Mouse (Mus musculus): ENCODE results near the gene Elf1. TPM values are rescaled to one million over a fixed set of nuclear protein-coding genes. Genes with fewer than 3 reads are reported as not detected.
A peak's percentile ranks its signal among the peaks of the same experiment; 100 is the strongest.

Gene Elf1
- total and polyA plus RNA-seq, 3 experiments, result 21.5 to 43.1 (median 24.2) TPM

DNA sequence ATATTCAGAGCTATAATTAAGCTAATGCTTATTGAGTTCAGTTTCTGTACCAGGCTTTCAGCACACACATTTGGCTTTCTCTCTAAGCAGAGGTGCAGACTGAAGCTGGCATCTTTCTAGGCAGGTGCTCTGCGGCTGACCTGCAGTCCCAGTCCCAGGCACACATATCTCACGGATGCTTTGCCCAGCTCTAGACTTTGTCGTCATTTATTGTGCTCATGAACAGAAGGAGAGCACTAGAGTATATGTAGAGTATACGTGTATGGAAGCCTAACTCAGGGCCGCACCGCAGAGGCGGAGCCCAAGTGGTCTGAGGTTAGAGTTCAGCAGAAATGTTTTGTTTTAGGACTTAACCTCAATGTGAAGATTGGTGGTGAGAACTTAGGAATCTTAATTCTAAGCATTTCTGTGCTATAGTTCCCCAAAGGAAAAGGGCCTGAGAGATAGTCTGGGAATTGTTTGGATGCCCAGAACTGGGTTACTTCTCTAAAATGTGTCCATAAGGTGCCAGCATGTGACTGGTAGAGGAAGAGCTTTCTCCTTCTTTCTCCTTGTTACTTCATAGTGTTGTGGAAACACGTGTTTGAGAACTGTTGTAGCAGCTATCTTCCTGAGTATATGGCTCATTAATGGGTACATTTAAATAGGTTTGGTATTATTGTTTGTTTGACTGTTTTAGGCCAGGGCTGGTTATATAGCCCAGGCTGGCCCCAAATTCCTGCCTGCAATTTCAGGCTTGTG is 51.2 kb downstream of the Elf1 start:
- Histone ChIP-seq H3K4me1 (ENCODE audit: control insufficient read depth in 1 of 2, insufficient read depth in 2 of 2, low read length in 2 of 2) (peaks cover 35 to 46% of the 10 kb centered on the region in 2 experiments), H3K79me2 (ENCODE audit: control insufficient read depth, insufficient read depth, low read length, poor library complexity) (peaks cover 61% of the 10 kb centered on the region), H3K27ac (ENCODE audit: control insufficient read depth, low read depth, low read length) (peak overlapping the region; percentile 29), H3K4me3 (ENCODE audit: control insufficient read depth in 1 of 2, insufficient read depth in 1 of 2, low read depth in 2 of 2, low read length in 2 of 2) (no peak overlapping the region), H3K9me3 (replicated peaks; ENCODE audit: insufficient read depth, low read length) (no peaks in the 10 kb centered on the region), H3K36me3 (ENCODE audit: control insufficient read depth in 1 of 2, insufficient read depth in 2 of 2, low read length in 2 of 2) (peaks cover 7 to 77% of the 10 kb centered on the region in 2 experiments), H3K9ac (ENCODE audit: control insufficient read depth, low read depth, low read length, poor library complexity, severe bottlenecking) (no peak overlapping the region), H3K27me3 (ENCODE audit: control insufficient read depth in 1 of 2, insufficient read depth in 2 of 2, low read length in 2 of 2) (no peaks in the 10 kb centered on the region)
- DNase-seq (ENCODE audit: low read depth, low spot score), result no peak
- peak; percentile 38; the same call in 1 of the 2 replicates for TF ChIP-seq USF1 (IDR thresholded peaks at IDR 0.05; ENCODE audit: low read depth, low read length)
- no peak for TF ChIP-seq JUND (IDR thresholded peaks at IDR 0.05; ENCODE audit: low read depth, low read length)
- 0 out of 2 replicates have a peak, but pooled peaks have one; percentile 24 for TF ChIP-seq MXI1 (IDR thresholded peaks at IDR 0.05; ENCODE audit: low read depth, low read length)

DNA sequence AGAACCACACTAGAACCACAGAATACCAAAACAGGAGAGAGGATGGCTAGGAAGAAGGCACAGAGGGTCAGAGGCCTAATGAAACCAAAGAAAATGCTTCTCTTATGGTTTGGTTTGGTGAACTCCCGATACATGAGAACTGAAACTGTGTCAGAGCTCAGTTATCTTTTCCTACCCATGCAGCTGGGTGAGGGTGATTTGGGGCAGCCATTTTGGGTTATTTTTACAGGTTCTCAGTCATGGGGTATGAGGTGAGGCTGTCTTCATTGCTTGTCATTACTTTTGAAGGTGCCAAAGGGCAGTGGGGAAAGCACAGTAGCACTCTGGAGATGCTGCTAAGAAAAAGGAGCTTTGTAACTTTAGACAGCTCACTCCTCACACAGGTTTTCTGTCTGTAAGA is 52.4 kb downstream of the Elf1 start:
- H3K9ac ChIP-seq (ENCODE audit: control insufficient read depth, low read depth, low read length, poor library complexity, severe bottlenecking), result peak overlapping the region; percentile 6; the same call in 1 of the 2 replicates
- peak overlapping the region; percentile 51 for H3K27ac ChIP-seq (ENCODE audit: control insufficient read depth, low read depth, low read length)
- DNase-seq (ENCODE audit: low read depth, low spot score), result peak; percentile 59
- H3K27me3 ChIP-seq (ENCODE audit: control insufficient read depth in 1 of 2, insufficient read depth in 2 of 2, low read length in 2 of 2), result no peaks in the 10 kb centered on the region
- no peaks in the 10 kb centered on the region for H3K9me3 ChIP-seq (replicated peaks; ENCODE audit: insufficient read depth, low read length)
- H3K4me3 ChIP-seq (ENCODE audit: control insufficient read depth in 1 of 2, insufficient read depth in 1 of 2, low read depth in 2 of 2, low read length in 2 of 2), result peak overlapping the region in 1 of 2 experiments; percentile 24; a peak in 1 of 4 replicates
- H3K36me3 ChIP-seq (ENCODE audit: control insufficient read depth in 1 of 2, insufficient read depth in 2 of 2, low read length in 2 of 2), result peaks cover 4 to 79% of the 10 kb centered on the region in 2 experiments
- peaks cover 37 to 47% of the 10 kb centered on the region in 2 experiments for H3K4me1 ChIP-seq (ENCODE audit: control insufficient read depth in 1 of 2, insufficient read depth in 2 of 2, low read length in 2 of 2)
- H3K79me2 ChIP-seq (ENCODE audit: control insufficient read depth, insufficient read depth, low read length, poor library complexity), result peaks cover 62% of the 10 kb centered on the region
- TF ChIP-seq SIN3A (IDR thresholded peaks at IDR 0.05; ENCODE audit: low read length) (peak; percentile 36; the same call in 1 of the 2 replicates), POLR2A (IDR thresholded peaks at IDR 0.05; ENCODE audit: control insufficient read depth in 1 of 2, insufficient read depth in 1 of 2, low read depth in 1 of 2, low read length in 2 of 2, poor library complexity in 1 of 2) (no peak), TAL1 (IDR thresholded peaks at IDR 0.05; ENCODE audit: low read length) (peak; percentile 71), EP300 (IDR thresholded peaks at IDR 0.05; ENCODE audit: low read depth in 1 of 2, low read length in 2 of 2) (peak; percentile 26 to 63; a peak in 3 of 4 replicates), GATA1 (IDR thresholded peaks at IDR 0.05; ENCODE audit: low read depth, low read length) (peak; percentile 73), RCOR1 (IDR thresholded peaks at IDR 0.05; ENCODE audit: low read depth, low read length) (0 out of 2 replicates have a peak, but pooled peaks have one; percentile 34), ETS1 (IDR thresholded peaks at IDR 0.05; ENCODE audit: low read depth, low read length) (peak; percentile 59; the same call in 1 of the 2 replicates), USF2 (IDR thresholded peaks at IDR 0.05; ENCODE audit: borderline replicate concordance in 1 of 2, insufficient read depth in 1 of 2, low read depth in 1 of 2, low read length in 2 of 2) (no peak), JUND (IDR thresholded peaks at IDR 0.05; ENCODE audit: low read depth, low read length) (no peak), MAX (IDR thresholded peaks at IDR 0.05; ENCODE audit: low read length) (no peak), ZC3H11A (IDR thresholded peaks at IDR 0.05; ENCODE audit: low read depth, low read length) (no peak), TCF12 (IDR thresholded peaks at IDR 0.05; ENCODE audit: low read depth, low read length) (peak; percentile 60; the same call in 1 of the 2 replicates), NELFE (IDR thresholded peaks at IDR 0.05; ENCODE audit: low read depth, low read length) (no peak), POLR2AphosphoS5 (IDR thresholded peaks at IDR 0.05; ENCODE audit: borderline replicate concordance, low read depth, low read length) (no peak), MAFK (IDR thresholded peaks at IDR 0.05; ENCODE audit: borderline replicate concordance, low read depth, low read length) (0 out of 2 replicates have a peak, but pooled peaks have one; percentile 16), MAZ (IDR thresholded peaks at IDR 0.05; ENCODE audit: low read depth, low read length) (no peak), MEF2A (IDR thresholded peaks at IDR 0.05; ENCODE audit: extremely low read depth, insufficient replicate concordance, low read depth, low read length, poor library complexity, severe bottlenecking) (no peak), MYB (IDR thresholded peaks at IDR 0.05; ENCODE audit: low read depth, low read length) (no peak), GABPA (IDR thresholded peaks at IDR 0.05; ENCODE audit: low read depth, low read length) (no peak)

All from MEL (cell line).